Mouse (Mus musculus) neural tube, embryonic 12.5 days (tissue): ENCODE data around the gene Sim1. TPM values are rescaled to one million over a fixed set of nuclear protein-coding genes. Genes with fewer than 3 reads are reported as not detected.

Experiments used
- ATAC-seq: fragments of 200-750 bp; cut with Nextera tagmentation; 2 replicates; pipeline ENCODE4 v1.8.0; 2017; ENCODE audit warnings: low read depth, mild to moderate bottlenecking, moderate TSS enrichment, moderate library complexity; ENCODE audit not compliant: low FRiP score
- H3K27ac ChIP-seq: fragments of 300-500 bp; sonication (generic); 2 replicates; pipeline ENCODE4 v1.5.1; 2016
- H3K27me3 ChIP-seq: fragments of 300-500 bp; sonication (generic); replicated peaks from 2 replicates; pipeline ENCODE4 v1.6.1; 2016; ENCODE audit warnings: mild to moderate bottlenecking
- H3K36me3 ChIP-seq: fragments of 300-500 bp; sonication (generic); 2 replicates; pipeline ENCODE4 v1.6.1; 2016; ENCODE audit warnings: mild to moderate bottlenecking
- H3K4me1 ChIP-seq: fragments of 300-500 bp; sonication (generic); 2 replicates; pipeline ENCODE4 v1.6.1; 2016
- H3K4me2 ChIP-seq: fragments of 300-500 bp; sonication (generic); replicated peaks from 2 replicates; pipeline ENCODE4 v1.6.1; 2016; ENCODE audit warnings: mild to moderate bottlenecking
- H3K4me3 ChIP-seq: fragments of 300-500 bp; sonication (generic); 2 replicates; pipeline ENCODE4 v1.5.1; 2016
- H3K9ac ChIP-seq: fragments of 300-500 bp; sonication (generic); 2 replicates; pipeline ENCODE4 v1.6.1; 2016; ENCODE audit warnings: mild to moderate bottlenecking
- H3K9me3 ChIP-seq: fragments of 300-500 bp; sonication (generic); 2 replicates; pipeline ENCODE4 v1.6.1; 2016; ENCODE audit warnings: mild to moderate bottlenecking
- WGBS: fragments of 180-500 bp; shearing (Covaris S2); methylation state at CpG from one replicate; pipeline ENCODE4 v1.1.7; 2016; 5-methylcytosine and 5-hydroxymethylcytosine counted together
- polyA plus RNA-seq: library from polyadenylated mRNA; unstranded; fragments of >200 nt; fragmentation: Nextera tagmentation; extraction: Ambion mirVana; gene quantifications from 2 replicates; pipeline ENCODE4 v1.2.1, GENCODE M21; 2016

Gene Sim1
- polyA plus RNA-seq, 1 experiment from 2014 or later: 2.4 TPM

- H3K36me3 ChIP-seq: no peaks in the 10 kb centered on the region
- ATAC-seq: no peak
- WGBS: 3% methylated on average over 26 of the region's 26 CpGs
- H3K9ac ChIP-seq: no peak overlapping the region
- no peak overlapping the region for H3K27ac ChIP-seq
- peaks cover 18% of the 10 kb centered on the region for H3K4me1 ChIP-seq
- peaks cover 89% of the 10 kb centered on the region for H3K27me3 ChIP-seq
- H3K9me3 ChIP-seq: no peaks in the 10 kb centered on the region
- H3K4me3 ChIP-seq: no peak overlapping the region
- no peak overlapping the region for H3K4me2 ChIP-seq
Measured at GRCm38 (mm10) chr10:50903846-50904763, 9.6 kb downstream of the Sim1 start.

GRCm38 (mm10) chr10:50904764-50905701 is 10.5 kb downstream of the Sim1 start:
- H3K27me3 ChIP-seq: peaks cover 94% of the 10 kb centered on the region
- 3% methylated on average over 29 of the region's 29 CpGs for WGBS

GRCm38 (mm10) chr10:50910400-50910799 is 15.8 kb downstream of the Sim1 start:
- Histone ChIP-seq H3K36me3 (no peaks in the 10 kb centered on the region), H3K9ac (no peak overlapping the region), H3K27me3 (peaks cover 75% of the 10 kb centered on the region), H3K9me3 (no peaks in the 10 kb centered on the region), H3K4me1 (peaks cover 7% of the 10 kb centered on the region; the same call in 1 of the 2 replicates), H3K4me2 (peak overlapping the region; percentile 49), H3K27ac (no peak overlapping the region), H3K4me3 (peak overlapping the region; percentile 8)
- WGBS: 3% methylated on average over 16 of the region's 16 CpGs
- peak; percentile 70 for ATAC-seq

More at GRCm38 (mm10) chr10:50904764-50905701, 10.5 kb downstream of the Sim1 start:
- Histone ChIP-seq H3K4me2 (no peak overlapping the region), H3K4me1 (peaks cover 18% of the 10 kb centered on the region), H3K4me3 (no peak overlapping the region), H3K36me3 (no peaks in the 10 kb centered on the region), H3K27ac (no peak overlapping the region), H3K9me3 (no peaks in the 10 kb centered on the region), H3K9ac (no peak overlapping the region)
- ATAC-seq: no peak

GRCm38 (mm10) chr10:50910861-50911410 is 16.4 kb downstream of the Sim1 start:
- Histone ChIP-seq H3K9ac (no peak overlapping the region), H3K4me2 (peak overlapping the region; percentile 49), H3K36me3 (no peaks in the 10 kb centered on the region), H3K4me3 (peak overlapping the region; percentile 8), H3K9me3 (no peaks in the 10 kb centered on the region), H3K27me3 (peaks cover 69% of the 10 kb centered on the region), H3K4me1 (peaks cover 7% of the 10 kb centered on the region; the same call in 1 of the 2 replicates), H3K27ac (no peak overlapping the region)
- 6% methylated on average over 12 of the region's 12 CpGs for WGBS
- ATAC-seq: peak; percentile 94

GRCm38 (mm10) chr10:50915607-50916006 is 21.1 kb downstream of the Sim1 start:
- H3K4me1 ChIP-seq: peaks cover 1% of the 10 kb centered on the region; the same call in 1 of the 2 replicates
- H3K9me3 ChIP-seq: no peaks in the 10 kb centered on the region
- no peak overlapping the region for H3K27ac ChIP-seq
- no peak overlapping the region for H3K4me3 ChIP-seq
- no peak overlapping the region for H3K4me2 ChIP-seq
- 49% methylated on average over 2 of the region's 2 CpGs for WGBS
- H3K36me3 ChIP-seq: no peaks in the 10 kb centered on the region
- H3K9ac ChIP-seq: no peak overlapping the region
- ATAC-seq: no peak
- peaks cover 22% of the 10 kb centered on the region for H3K27me3 ChIP-seq

GRCm38 (mm10) chr10:50929281-50929680 is 34.7 kb downstream of the Sim1 start:
- Histone ChIP-seq H3K27me3 (no peaks in the 10 kb centered on the region), H3K36me3 (no peaks in the 10 kb centered on the region), H3K4me3 (no peak overlapping the region), H3K4me1 (no peaks in the 10 kb centered on the region), H3K9me3 (no peaks in the 10 kb centered on the region), H3K9ac (no peak overlapping the region), H3K27ac (no peak overlapping the region), H3K4me2 (no peak overlapping the region)
- WGBS: 63% methylated on average over 5 of the region's 5 CpGs
- ATAC-seq: no peak

GRCm38 (mm10) chr10:50935673-50936072 is 41.1 kb downstream of the Sim1 start:
- no peak for ATAC-seq
- no peaks in the 10 kb centered on the region for H3K36me3 ChIP-seq
- H3K9ac ChIP-seq: no peak overlapping the region
- no peak overlapping the region for H3K4me2 ChIP-seq
- no peaks in the 10 kb centered on the region for H3K27me3 ChIP-seq
- H3K4me1 ChIP-seq: no peaks in the 10 kb centered on the region
- H3K4me3 ChIP-seq: no peak overlapping the region
- H3K9me3 ChIP-seq: no peaks in the 10 kb centered on the region
- no peak overlapping the region for H3K27ac ChIP-seq

GRCm38 (mm10) chr10:50973625-50974024 is 79.1 kb downstream of the Sim1 start:
- H3K27ac ChIP-seq: no peak overlapping the region
- H3K4me1 ChIP-seq: no peaks in the 10 kb centered on the region
- H3K9ac ChIP-seq: no peak overlapping the region
- H3K4me2 ChIP-seq: no peak overlapping the region
- WGBS: 58% methylated on average over 1 of the region's 1 CpGs
- H3K36me3 ChIP-seq: no peaks in the 10 kb centered on the region
- no peaks in the 10 kb centered on the region for H3K27me3 ChIP-seq
- H3K4me3 ChIP-seq: no peak overlapping the region
- ATAC-seq: no peak
- H3K9me3 ChIP-seq: no peaks in the 10 kb centered on the region

- no peak overlapping the region for H3K9ac ChIP-seq
- no peak for ATAC-seq
- no peaks in the 10 kb centered on the region for H3K9me3 ChIP-seq
- H3K4me3 ChIP-seq: no peak overlapping the region
- H3K4me1 ChIP-seq: no peaks in the 10 kb centered on the region
- no peak overlapping the region for H3K4me2 ChIP-seq
- H3K27ac ChIP-seq: no peak overlapping the region
- no peaks in the 10 kb centered on the region for H3K27me3 ChIP-seq
- 84% methylated on average over 3 of the region's 3 CpGs for WGBS
- no peaks in the 10 kb centered on the region for H3K36me3 ChIP-seq
Measured at GRCm38 (mm10) chr10:50981849-50982248, 87.3 kb downstream of the Sim1 start.

GRCm38 (mm10) chr10:50983620-50984019 is 89.1 kb downstream of the Sim1 start:
- H3K4me2 ChIP-seq: no peak overlapping the region
- H3K36me3 ChIP-seq: no peaks in the 10 kb centered on the region
- no peak overlapping the region for H3K27ac ChIP-seq
- H3K4me3 ChIP-seq: no peak overlapping the region
- H3K27me3 ChIP-seq: no peaks in the 10 kb centered on the region
- H3K9ac ChIP-seq: no peak overlapping the region
- ATAC-seq: no peak
- H3K9me3 ChIP-seq: no peaks in the 10 kb centered on the region
- WGBS: 92% methylated on average over 4 of the region's 4 CpGs
- H3K4me1 ChIP-seq: no peaks in the 10 kb centered on the region

- no peak overlapping the region for H3K4me2 ChIP-seq
- ATAC-seq: peak; percentile 48
- WGBS: 14% methylated on average over 3 of the region's 3 CpGs
- no peaks in the 10 kb centered on the region for H3K27me3 ChIP-seq
- no peak overlapping the region for H3K4me3 ChIP-seq
- no peaks in the 10 kb centered on the region for H3K9me3 ChIP-seq
- H3K27ac ChIP-seq: no peak overlapping the region
- no peaks in the 10 kb centered on the region for H3K36me3 ChIP-seq
- H3K4me1 ChIP-seq: 0 out of 2 replicates have a peak, but pooled peaks cover 5% of the 10 kb centered on the region
- no peak overlapping the region for H3K9ac ChIP-seq
Measured at GRCm38 (mm10) chr10:51007798-51008197, 113.2 kb downstream of the Sim1 start.
